Mouse (Mus musculus) forebrain, postnatal 0 days (tissue): ENCODE measurements at regions not wholly inside any gene's neighbourhood (a gene's known extent, or its start where the extent isn't known, plus 50 kb on each side); places are given as distances from the start of the nearest gene placed in this dataset.
"Not testable (repeated sequence)": the region's sequence is repeated elsewhere in the genome, so short reads cannot be mapped to it uniquely, and the experiment has no call there.

Source experiments
- ATAC-seq: fragments of 200-750 bp; cut with Nextera tagmentation; 2 replicates; pipeline ENCODE4 v1.8.0; 2017; ENCODE audit warnings: mild to moderate bottlenecking, moderate library complexity
- DNase-seq: peaks from one replicate; pipeline ENCODE4 v3.0.0-alpha.2; 2015
- H3K27ac ChIP-seq: fragments of 300-500 bp; sonication (generic); 2 replicates; pipeline ENCODE4 v1.5.1; 2014; ENCODE audit warnings: low read depth, mild to moderate bottlenecking, antibody characterized with exemption, low read length, moderate library complexity, mixed read lengths
- H3K27me3 ChIP-seq: fragments of 300-500 bp; sonication (generic); 2 replicates; pipeline ENCODE4 v1.6.1; 2014; ENCODE audit warnings: mild to moderate bottlenecking, low read length, mixed read lengths; ENCODE audit not compliant: insufficient read depth
- H3K36me3 ChIP-seq: fragments of 300-500 bp; sonication (generic); 2 replicates; pipeline ENCODE4 v1.6.1; 2014; ENCODE audit warnings: mild to moderate bottlenecking, moderate library complexity; ENCODE audit not compliant: insufficient read depth
- H3K4me1 ChIP-seq: fragments of 300-500 bp; sonication (generic); 2 replicates; pipeline ENCODE4 v1.6.1; 2014; ENCODE audit warnings: antibody characterized with exemption; ENCODE audit not compliant: insufficient read depth
- H3K4me2 ChIP-seq: fragments of 300-500 bp; sonication (generic); 2 replicates; pipeline ENCODE4 v1.6.1; 2014; ENCODE audit warnings: low read depth, mild to moderate bottlenecking, moderate library complexity
- H3K4me3 ChIP-seq: fragments of 300-500 bp; sonication (generic); 2 replicates; pipeline ENCODE4 v1.5.1; 2014; ENCODE audit warnings: low read depth, low read length, mixed read lengths
- H3K9ac ChIP-seq: fragments of 300-500 bp; sonication (generic); 2 replicates; pipeline ENCODE4 v1.6.1; 2014; ENCODE audit warnings: mild to moderate bottlenecking
- H3K9me3 ChIP-seq: fragments of 300-500 bp; sonication (generic); 2 replicates; pipeline ENCODE4 v1.6.1; 2016; ENCODE audit warnings: low read length
- CTCF ChIP-seq: sonication (generic); IDR thresholded peaks from 2 replicates; pipeline ENCODE4 v1.5.1; 2016; ENCODE audit warnings: antibody characterized with exemption, control low read depth, low read depth
- WGBS: fragments of 180-500 bp; shearing (Covaris S2); extraction: QIAGEN DNeasy Blood & Tissue Kit; methylation state at CpG from one replicate; pipeline ENCODE4 v1.1.7; 2014; 5-methylcytosine and 5-hydroxymethylcytosine counted together

- H3K4me2 ChIP-seq, result no peak overlapping the region
- no peak for DNase-seq
- no peak overlapping the region for H3K9ac ChIP-seq
- no peak for ATAC-seq
- WGBS, result 74% methylated on average over 4 of the region's 4 CpGs
- H3K9me3 ChIP-seq, result no peaks in the 10 kb centered on the region
- H3K4me1 ChIP-seq, result no peaks in the 10 kb centered on the region
- no peaks in the 10 kb centered on the region for H3K27me3 ChIP-seq
- no peak overlapping the region for H3K4me3 ChIP-seq
- H3K36me3 ChIP-seq, result no peaks in the 10 kb centered on the region
- peak; percentile 34 for TF ChIP-seq CTCF
- no peak overlapping the region for H3K27ac ChIP-seq
Measured at GRCm38 (mm10) chr3:22306624-22307023, 230.2 kb downstream of the Tbl1xr1 start.

GRCm38 (mm10) chr3:22308962-22309361, 232.5 kb downstream of the Tbl1xr1 start:
- Histone ChIP-seq H3K27me3 (no peaks in the 10 kb centered on the region), H3K36me3 (no peaks in the 10 kb centered on the region), H3K4me1 (no peaks in the 10 kb centered on the region), H3K27ac (no peak overlapping the region), H3K9ac (no peak overlapping the region), H3K9me3 (no peaks in the 10 kb centered on the region), H3K4me2 (no peak overlapping the region), H3K4me3 (no peak overlapping the region)
- 4% methylated on average over 4 of the region's 4 CpGs for WGBS
- ATAC-seq (peak; percentile 72), DNase-seq (peak; percentile 86)
- TF ChIP-seq CTCF, result peak; percentile 92

GRCm38 (mm10) chr3:22316466-22317185, 240.2 kb downstream of the Tbl1xr1 start:
- ATAC-seq, result no peak

GRCm38 (mm10) chr3:22320425-22320824, 244.0 kb downstream of the Tbl1xr1 start:
- ATAC-seq, H3K27ac ChIP-seq, H3K9ac ChIP-seq, H3K27me3 ChIP-seq, H3K4me1 ChIP-seq, H3K4me3 ChIP-seq, H3K9me3 ChIP-seq, H3K4me2 ChIP-seq, DNase-seq, H3K36me3 ChIP-seq: not testable (repeated sequence)
- WGBS, result 97% methylated on average over 1 of the region's 1 CpGs

More at GRCm38 (mm10) chr3:22316466-22317185, 240.2 kb downstream of the Tbl1xr1 start:
- WGBS, result 50% methylated on average over 10 of the region's 10 CpGs
- H3K9ac ChIP-seq, result no peak overlapping the region
- no peak overlapping the region for H3K4me3 ChIP-seq
- no peaks in the 10 kb centered on the region for H3K27me3 ChIP-seq
- H3K4me1 ChIP-seq, result no peaks in the 10 kb centered on the region
- H3K36me3 ChIP-seq, result no peaks in the 10 kb centered on the region
- DNase-seq, result no peak
- no peak overlapping the region for H3K4me2 ChIP-seq
- H3K9me3 ChIP-seq, result no peaks in the 10 kb centered on the region
- no peak overlapping the region for H3K27ac ChIP-seq
- no peak for TF ChIP-seq CTCF

GRCm38 (mm10) chr3:22331240-22331639, 254.8 kb downstream of the Tbl1xr1 start:
- no peaks in the 10 kb centered on the region for H3K4me1 ChIP-seq
- H3K4me2 ChIP-seq, result no peak overlapping the region
- no peaks in the 10 kb centered on the region for H3K27me3 ChIP-seq
- DNase-seq (no peak), ATAC-seq (no peak)
- no peak for TF ChIP-seq CTCF
- H3K9me3 ChIP-seq, result no peaks in the 10 kb centered on the region
- H3K36me3 ChIP-seq, result no peaks in the 10 kb centered on the region
- H3K27ac ChIP-seq, result no peak overlapping the region
- no peak overlapping the region for H3K9ac ChIP-seq
- WGBS, result 87% methylated on average over 1 of the region's 1 CpGs
- H3K4me3 ChIP-seq, result no peak overlapping the region
